Mouse (Mus musculus) left cerebral cortex, adult 2 months (tissue): ENCODE measurements around the gene Hpn. TPM values are rescaled to one million over a fixed set of nuclear protein-coding genes. Genes with fewer than 3 reads are reported as not detected.

Experiments used
- DNase-seq, 2 experiments: peaks; one replicate each; pipeline ENCODE4 v3.0.0; 2021 to 2022; ENCODE audit warnings: low spot score in 2 of 2, mixed read lengths in 1 of 2; ENCODE audit errors: extremely low spot score in 1 of 2
- H3K27ac ChIP-seq: fragments of 200-600 bp; 2 replicates; pipeline ENCODE4 v1.8.1; 2022
- H3K4me3 ChIP-seq: fragments of 200-600 bp; 2 replicates; pipeline ENCODE4 v1.8.1; 2022
- CTCF ChIP-seq: fragments of 200-600 bp; IDR thresholded peaks from 2 replicates; pipeline ENCODE4 v1.8.1; 2022; ENCODE audit warnings: antibody characterized with exemption, mild to moderate bottlenecking, moderate library complexity
- intact Hi-C: fragments of 180-260 bp; cut with DNase I; formaldehyde crosslinking; loops from one replicate; pipeline ENCODE4 v1.15.1; 2025
- total RNA-seq, 2 experiments: library from RNA; stranded (reverse); gene quantifications; 2 replicates each; pipeline ENCODE4 v1.2.3; 2021

The Hpn gene
- total RNA-seq, 2 experiments from 2014 or later: 2.5 to 8.3 TPM

GRCm38 (mm10) chr7:31074061-31074712 lies 40.9 kb downstream of the Hpn start:
- H3K4me3 ChIP-seq: no peak overlapping the region
- intact Hi-C loops: loop anchor here (10.0 kb wide), 1 partner anchor 339 kb away; no protein-coding TSS in a partner anchor
- no peak for TF ChIP-seq CTCF
- peak overlapping the region; percentile 45; the same call in 1 of the 2 replicates for H3K27ac ChIP-seq
- DNase-seq: peak in 1 of 2 experiments; percentile 39

- no peak for DNase-seq
- intact Hi-C loops: loop anchor here (10.0 kb wide), 1 partner anchor 339 kb away; no protein-coding TSS in a partner anchor
- Histone ChIP-seq H3K4me3 (no peak overlapping the region), H3K27ac (no peak overlapping the region)
- TF ChIP-seq CTCF: no peak
These were observed 41.5 kb downstream of the Hpn start for GRCm38 (mm10) chr7:31073546-31073945.

GRCm38 (mm10) chr7:31072326-31072725 lies 42.8 kb downstream of the Hpn start:
- TF ChIP-seq CTCF: no peak
- no peak for DNase-seq
- no peak overlapping the region for H3K27ac ChIP-seq
- no peak overlapping the region for H3K4me3 ChIP-seq
- intact Hi-C loops: loop anchor here (10.0 kb wide), 1 partner anchor 338 kb away; no protein-coding TSS in a partner anchor

GRCm38 (mm10) chr7:31070324-31070723 lies 44.8 kb downstream of the Hpn start:
- H3K4me3 ChIP-seq: no peak overlapping the region
- TF ChIP-seq CTCF: no peak
- intact Hi-C loops: loop anchor here (10.0 kb wide), 1 partner anchor 336 kb away; no protein-coding TSS in a partner anchor
- DNase-seq: no peak
- H3K27ac ChIP-seq: no peak overlapping the region

GRCm38 (mm10) chr7:31069491-31069890 lies 45.6 kb downstream of the Hpn start:
- no peak overlapping the region for H3K27ac ChIP-seq
- no peak overlapping the region for H3K4me3 ChIP-seq
- no peak for TF ChIP-seq CTCF
- no peak for DNase-seq
- intact Hi-C loops: no loop called here

GRCm38 (mm10) chr7:31067836-31068235 lies 47.3 kb downstream of the Hpn start:
- no peak overlapping the region for H3K27ac ChIP-seq

GRCm38 (mm10) chr7:31063074-31063560 lies 52.0 kb downstream of the Hpn start:
- Histone ChIP-seq H3K4me3 (no peak overlapping the region), H3K27ac (no peak overlapping the region)
- no peak for TF ChIP-seq CTCF
- DNase-seq: no peak
- intact Hi-C loops: no loop called here

More at GRCm38 (mm10) chr7:31067836-31068235, 47.3 kb downstream of the Hpn start:
- intact Hi-C loops: no loop called here
- DNase-seq: peak in 1 of 2 experiments; percentile 18
- H3K4me3 ChIP-seq: no peak overlapping the region
- TF ChIP-seq CTCF: no peak

GRCm38 (mm10) chr7:31060621-31061010 lies 54.5 kb downstream of the Hpn start:
- Histone ChIP-seq H3K4me3 (no peak overlapping the region), H3K27ac (peak overlapping the region; percentile 32; the same call in 1 of the 2 replicates)
- intact Hi-C loops: no loop called here
- no peak for TF ChIP-seq CTCF
- no peak for DNase-seq

- Histone ChIP-seq H3K27ac (peak overlapping the region; percentile 44; the same call in 1 of the 2 replicates), H3K4me3 (no peak overlapping the region)
- no peak for DNase-seq
- TF ChIP-seq CTCF: no peak
- intact Hi-C loops: loop anchor here (1.0 kb wide), 2 partner anchors 18 to 37 kb away; no protein-coding TSS in a partner anchor
These were observed 55.0 kb downstream of the Hpn start for GRCm38 (mm10) chr7:31059919-31060620.

- H3K27ac ChIP-seq: peak within 1 kb of the TSS; percentile 44; the same call in 1 of the 2 replicates
- no peak within 1 kb of the TSS for H3K4me3 ChIP-seq
- intact Hi-C loops: loop anchor here (1.0 kb wide), 2 partner anchors 19 to 38 kb away; no protein-coding TSS in a partner anchor
- TF ChIP-seq CTCF: peak; percentile 99
- peak; percentile 80 to 89 for DNase-seq
These were observed 56.0 kb downstream of the Hpn start, which contains the start of gene Lgi4 for GRCm38 (mm10) chr7:31059108-31059507. TSS of gene Lgi4 (plus strand) at chr7:31059342.

- H3K27ac ChIP-seq: no peak overlapping the region
These were observed 56.9 kb downstream of the Hpn start for GRCm38 (mm10) chr7:31058211-31058610.

GRCm38 (mm10) chr7:31057730-31058129 lies 57.4 kb downstream of the Hpn start:
- Histone ChIP-seq H3K4me3 (no peak overlapping the region), H3K27ac (no peak overlapping the region)
- no peak for DNase-seq
- intact Hi-C loops: no loop called here
- TF ChIP-seq CTCF: no peak

More at GRCm38 (mm10) chr7:31058211-31058610, 56.9 kb downstream of the Hpn start:
- TF ChIP-seq CTCF: no peak
- intact Hi-C loops: no loop called here
- H3K4me3 ChIP-seq: no peak overlapping the region
- no peak for DNase-seq
